Mouse (Mus musculus): Measurements from ENCODE around the gene Fndc3b.
A peak's percentile ranks its signal among the peaks of the same experiment; 100 is the strongest.

Gene Fndc3b

DNA sequence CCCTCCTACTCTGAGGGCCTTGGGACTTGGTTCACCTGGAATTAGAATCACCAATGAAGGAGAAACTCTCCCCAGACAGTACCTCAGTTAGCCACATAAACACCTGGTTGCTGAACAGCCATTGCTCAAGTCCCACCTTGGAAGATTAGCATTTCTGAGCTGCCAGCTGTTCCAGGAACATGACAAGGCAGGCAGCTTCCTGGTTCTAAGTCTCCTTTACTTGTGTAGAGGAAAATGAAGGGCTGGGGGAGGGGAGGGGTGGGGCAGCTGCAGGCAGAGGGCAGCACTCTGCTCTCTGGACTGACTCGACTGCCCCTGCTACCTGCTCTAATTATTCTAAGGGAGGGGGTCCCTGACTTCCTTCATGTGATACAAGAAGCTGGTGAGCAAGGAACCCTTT is 45.8 kb downstream of the Fndc3b start:
- no peak for DNase-seq

DNA sequence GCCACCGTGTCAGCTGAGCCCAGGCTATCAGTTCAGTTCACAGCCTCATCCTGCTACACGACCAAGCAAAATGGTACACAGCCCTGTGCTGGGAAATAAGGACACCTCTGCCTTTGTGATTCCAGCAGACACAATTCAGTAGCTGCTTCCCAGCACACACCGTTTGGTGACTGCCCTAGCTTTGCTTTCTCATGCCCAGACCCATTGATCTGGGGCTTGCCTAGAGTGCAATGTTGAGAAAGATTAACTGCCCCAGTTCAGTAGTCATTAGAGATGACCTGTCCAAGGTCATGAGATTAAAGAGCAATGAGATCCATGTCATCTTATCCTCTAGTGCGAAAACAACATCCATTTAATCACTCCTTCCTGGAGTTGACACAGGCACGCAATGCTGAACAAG is 47.9 kb downstream of the Fndc3b start:
- no peak for DNase-seq

DNA sequence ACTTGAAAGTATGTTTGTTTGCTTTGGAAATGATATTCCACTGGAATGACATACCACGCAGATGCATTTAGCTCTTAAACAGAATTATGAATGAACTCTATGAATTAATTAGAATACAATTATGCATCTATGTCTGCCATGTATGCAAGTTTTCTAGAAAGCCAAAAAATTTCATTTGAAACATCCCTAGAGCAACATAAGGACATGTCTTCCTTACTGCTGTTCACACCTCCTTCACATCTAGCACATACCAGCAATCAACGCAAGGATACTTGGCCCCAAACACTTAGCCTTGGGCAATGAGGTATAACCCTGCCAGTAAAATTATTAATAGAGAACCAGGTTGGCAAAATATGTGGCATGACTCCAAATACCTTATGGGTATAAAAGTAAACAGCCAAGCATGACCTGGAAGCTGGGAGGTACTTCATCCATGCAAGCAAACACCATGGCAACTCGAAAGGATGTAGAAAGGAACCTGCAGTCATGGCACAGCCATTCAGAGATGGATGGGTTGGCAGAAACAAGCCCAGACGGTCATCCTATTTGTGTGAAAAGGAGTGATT is 52.8 kb downstream of the Fndc3b start:
- peak; percentile 44 for DNase-seq

DNA sequence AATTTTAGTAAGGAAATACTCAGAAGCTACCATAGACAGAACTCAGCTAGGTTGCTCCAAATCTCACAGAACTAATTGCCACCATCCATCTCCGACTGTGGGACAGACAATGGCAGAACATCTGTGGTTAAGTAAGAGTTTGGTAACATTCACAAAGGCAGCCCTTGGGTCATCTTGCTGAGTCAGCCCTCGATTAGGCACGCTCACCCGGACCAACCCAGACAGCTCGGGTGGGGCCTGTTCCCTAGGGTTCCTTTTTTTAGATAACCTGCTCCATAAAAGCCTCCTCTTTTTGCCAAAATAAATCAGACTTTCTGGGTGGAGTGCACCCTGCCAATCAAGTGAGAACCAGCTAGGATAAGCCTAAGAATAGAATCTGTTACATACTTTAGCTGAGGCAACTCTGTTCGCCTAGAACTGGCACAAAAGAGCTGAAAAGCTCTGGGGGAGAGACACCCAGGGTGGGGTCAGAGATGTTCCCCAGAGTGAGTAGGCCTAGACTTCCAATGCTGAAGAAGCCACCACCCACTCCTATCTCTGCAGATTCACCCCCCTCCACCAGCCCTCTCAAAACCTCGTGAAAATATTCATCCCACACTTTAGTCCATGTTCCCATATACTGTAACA is 54.2 kb downstream of the Fndc3b start:
- DNase-seq: peak; percentile 28

DNA sequence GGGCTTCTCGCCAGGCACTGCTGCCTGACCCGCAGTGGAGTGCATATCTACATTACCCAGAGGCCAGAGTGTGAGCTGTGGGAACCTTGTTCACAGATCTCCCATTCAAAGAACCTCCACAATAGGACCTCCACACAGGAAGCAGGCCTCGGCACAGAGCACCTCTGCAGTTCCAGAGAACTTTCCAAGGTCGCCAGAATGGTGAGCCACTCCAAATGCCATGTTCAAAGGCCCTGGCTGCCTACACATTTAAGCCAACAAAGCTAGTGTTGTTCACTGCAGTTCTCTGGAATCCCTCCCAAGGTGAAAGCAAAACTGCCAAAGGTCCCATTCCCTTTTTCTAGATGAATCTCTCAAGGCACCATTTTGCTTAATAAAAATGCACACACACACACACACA is 55.4 kb downstream of the Fndc3b start:
- no peak for DNase-seq

DNA sequence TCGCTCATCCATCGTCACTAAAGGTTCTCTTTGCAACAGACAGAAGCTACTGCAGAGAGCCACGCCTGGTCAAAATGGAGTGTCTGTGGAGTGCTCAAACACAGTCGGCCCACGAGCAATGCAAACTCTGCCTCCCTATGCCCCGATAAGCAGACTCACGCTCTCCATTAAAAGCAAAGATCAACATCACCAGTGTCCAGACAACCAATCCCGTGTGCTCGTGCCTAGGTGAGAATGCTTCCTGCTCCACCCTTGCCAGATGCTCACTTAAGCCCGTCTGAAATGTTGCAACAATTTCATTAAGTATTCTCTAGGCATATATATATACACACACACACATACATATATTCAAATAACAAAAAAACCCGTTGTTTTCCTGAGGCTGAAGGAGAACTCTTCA is 56.1 kb downstream of the Fndc3b start:
- DNase-seq: no peak

DNA sequence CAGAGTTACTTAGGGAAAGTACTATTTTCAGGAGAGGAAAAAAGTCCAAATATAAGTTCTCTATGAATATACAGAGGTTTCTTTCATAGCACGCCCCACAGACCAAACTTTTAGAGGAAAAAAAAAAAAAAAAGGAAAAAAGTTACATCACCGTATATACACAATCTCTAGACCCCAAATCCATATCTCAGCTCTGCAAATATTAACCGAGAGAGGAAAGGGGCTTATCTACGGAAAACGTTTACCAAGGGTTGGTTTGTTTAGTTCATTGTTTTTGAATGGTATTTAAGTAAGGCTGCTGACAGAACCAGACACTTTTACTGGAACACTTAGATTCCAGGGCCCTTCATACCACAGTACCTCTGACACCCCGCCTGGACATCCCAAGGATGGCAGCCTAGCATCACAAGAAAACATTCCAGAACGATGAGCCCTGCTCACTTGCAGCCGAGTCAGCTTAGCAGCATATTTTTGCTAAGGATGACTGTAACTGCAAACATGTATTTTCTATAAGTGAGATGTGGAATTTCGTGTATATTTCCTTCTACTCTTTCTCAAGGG is 58.6 kb downstream of the Fndc3b start:
- no peak for DNase-seq

DNA sequence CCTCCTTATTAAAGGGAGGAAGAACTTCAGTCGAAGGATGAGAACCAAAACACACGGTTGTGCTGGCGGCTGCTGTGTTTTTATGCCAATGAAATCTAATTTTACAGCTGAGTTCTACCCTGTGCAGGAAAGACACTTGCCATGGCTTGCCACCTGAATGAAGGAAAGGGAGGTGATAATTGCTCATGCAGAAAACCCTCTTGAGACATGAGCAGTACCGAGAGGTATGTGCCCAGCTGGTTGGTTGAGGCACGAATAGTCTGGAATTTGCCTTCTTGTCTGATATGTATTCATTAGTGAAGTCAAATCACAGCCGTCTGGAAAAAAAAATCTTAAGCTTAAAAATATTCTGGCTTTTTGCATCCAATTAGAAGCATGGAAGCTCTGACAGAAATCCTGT is 59.4 kb downstream of the Fndc3b start:
- DNase-seq: no peak

DNA sequence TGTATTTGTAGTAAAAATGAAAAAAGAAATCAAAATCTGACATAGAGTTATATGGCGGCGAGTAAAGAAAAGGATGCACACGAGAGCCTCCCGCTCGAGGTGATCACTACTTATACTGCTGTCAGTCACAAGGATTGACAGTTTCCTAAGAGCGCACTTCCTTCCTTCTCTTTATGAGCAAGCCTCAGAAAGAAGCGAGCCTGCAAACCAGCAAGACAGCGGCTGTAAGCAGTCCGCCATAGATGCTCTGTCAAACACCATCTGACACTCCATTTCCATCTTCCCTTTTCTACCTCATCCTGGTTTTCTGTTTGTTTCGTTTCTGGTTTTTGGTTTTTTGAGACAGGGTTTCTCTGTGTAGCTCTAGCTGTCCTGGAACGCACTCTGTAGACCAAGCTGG is 61.0 kb downstream of the Fndc3b start:
- no peak for DNase-seq

DNA sequence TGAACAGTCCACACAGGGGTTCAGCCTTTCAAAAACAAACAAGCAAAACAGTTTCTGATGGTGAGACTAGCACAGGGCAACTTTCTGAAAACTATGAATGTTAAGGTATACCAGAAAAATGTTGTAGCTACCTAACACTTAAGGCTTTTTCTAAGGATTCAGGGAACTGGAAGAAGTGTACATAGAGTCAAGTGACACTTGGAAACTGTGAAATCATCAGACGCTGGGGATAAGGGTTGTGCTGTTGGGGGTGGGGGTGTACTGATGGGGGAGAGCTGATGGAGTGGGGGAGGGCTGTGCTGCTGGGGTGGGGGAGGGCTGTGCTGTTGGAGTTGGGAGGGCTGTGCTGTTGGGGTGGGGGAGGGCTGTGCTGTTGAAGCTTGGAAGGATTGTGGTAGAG is 61.8 kb downstream of the Fndc3b start:
- no peak for DNase-seq

DNA sequence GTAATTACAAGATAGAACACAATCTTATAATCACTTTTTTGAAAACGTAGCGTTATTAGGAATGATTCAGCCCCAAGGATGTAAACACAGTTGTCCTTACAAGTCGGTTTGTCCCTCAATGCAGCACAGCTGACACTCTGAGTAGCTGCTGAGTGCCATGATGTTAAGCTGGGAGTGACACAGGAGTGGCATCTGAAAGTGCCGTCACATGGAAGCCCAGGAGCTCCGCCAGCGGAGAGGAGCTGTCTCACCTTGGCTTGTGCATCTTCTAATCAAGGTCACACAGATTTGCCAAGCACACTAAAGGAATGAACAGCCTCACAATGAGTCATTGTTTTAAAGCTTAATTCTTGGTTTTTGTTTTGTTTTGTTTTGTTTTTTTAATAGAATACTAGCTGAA is 68.7 kb downstream of the Fndc3b start:
- DNase-seq: no peak

DNA sequence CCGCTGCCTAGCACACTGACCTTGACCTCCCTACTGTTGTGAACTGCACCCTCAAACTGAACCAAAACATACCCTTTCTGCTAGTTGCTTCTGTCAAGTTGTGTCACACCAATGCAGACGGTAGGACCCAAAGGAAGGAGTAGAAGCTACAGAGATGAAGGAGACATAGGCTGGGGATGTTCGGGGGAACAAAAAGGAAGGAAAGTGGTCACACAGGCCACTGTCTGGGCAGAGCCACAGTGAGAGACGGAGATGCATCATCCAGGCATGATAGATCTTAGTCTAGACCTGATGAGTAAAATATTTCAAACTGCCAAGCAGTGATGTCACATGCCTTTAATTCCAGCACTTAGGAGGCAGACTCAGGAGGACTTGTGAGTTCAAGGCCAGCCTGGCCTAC is 71.4 kb downstream of the Fndc3b start:
- DNase-seq: no peak

DNA sequence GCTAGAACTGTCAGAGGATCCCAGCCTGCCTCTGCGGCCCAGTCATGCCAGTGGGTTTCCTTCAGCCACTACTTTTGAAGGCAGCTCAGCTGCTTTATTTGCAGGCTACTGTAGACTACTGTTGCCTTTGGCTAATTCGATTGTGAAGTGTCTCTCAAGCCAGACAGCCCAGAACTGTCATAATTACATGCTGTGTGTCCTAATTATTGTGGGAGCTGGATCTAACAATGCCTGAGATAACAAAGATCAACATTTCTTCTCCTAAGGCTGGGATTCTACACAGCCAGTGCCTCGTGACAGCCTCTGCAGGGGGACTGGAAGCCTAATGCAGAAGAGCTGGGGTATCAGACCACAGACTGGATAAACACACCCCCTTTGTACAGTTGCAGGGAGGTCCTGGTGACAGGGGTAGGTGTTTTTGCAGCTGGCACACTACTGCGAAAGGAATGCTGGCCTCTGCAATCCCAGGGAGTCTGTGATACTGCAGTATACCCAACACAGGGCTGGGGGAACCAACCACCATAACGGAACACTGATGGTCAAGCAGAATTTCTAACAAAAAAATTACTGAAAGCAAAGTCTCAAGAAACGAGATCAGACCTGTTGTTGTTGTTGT is 74.0 kb downstream of the Fndc3b start:
- DNase-seq: no peak

DNA sequence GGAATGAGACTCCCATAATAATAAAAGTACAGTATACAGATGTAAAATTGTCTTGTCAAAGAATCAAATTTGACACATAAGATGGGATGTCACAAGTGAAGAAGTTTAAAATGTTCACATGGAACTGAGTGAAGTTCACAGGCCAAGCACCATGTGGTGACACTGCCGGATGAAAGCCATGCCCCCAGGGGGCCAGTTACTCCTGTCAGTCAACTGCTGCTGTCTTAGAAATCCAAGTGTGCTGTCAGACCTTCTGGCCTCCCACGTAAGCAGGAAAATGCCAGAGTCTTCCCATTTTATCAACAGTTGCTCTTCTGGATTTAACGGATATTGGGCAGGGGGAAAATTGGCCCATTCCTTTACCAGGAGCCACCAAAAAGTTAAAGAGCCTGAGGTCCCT is 75.3 kb downstream of the Fndc3b start:
- DNase-seq: no peak

DNA sequence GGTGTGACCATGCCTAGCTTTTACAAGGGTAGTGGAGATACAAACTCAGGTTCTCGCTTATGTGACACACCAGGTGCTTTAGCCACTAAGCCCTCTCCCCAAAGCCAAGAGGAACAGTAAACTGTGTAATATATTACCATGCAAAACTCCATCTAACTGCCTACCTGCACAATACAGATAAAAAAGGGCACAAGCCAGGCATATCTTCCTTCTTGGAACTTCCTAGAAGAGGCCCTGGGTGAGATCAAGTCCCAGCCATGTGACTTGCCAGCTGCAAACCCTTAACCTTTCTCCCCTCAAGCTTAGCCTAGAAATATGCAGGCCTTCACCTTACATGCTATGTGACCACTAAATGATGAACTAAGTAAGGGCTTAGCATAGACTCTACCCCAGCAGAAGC is 78.2 kb downstream of the Fndc3b start:
- no peak for DNase-seq

DNA sequence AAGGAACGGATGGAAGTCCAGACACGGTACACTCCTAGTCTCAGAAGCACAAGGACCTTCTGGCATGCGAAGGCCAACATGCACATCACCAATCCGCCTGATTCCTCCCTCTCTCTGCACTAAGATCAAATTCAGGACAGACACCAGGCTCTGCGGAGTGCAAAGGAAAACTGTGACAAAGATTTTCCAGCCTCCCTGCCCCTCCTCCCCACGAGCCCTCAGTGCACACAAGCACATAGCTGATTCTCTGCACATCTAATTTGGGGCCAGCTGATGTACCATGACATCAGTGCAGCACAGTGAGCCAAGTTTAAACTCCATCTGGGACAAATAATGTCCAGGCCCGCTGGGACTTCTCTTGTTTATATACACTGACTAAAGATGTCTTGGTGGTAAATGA is 80.0 kb downstream of the Fndc3b start:
- DNase-seq: peak; percentile 57

DNA sequence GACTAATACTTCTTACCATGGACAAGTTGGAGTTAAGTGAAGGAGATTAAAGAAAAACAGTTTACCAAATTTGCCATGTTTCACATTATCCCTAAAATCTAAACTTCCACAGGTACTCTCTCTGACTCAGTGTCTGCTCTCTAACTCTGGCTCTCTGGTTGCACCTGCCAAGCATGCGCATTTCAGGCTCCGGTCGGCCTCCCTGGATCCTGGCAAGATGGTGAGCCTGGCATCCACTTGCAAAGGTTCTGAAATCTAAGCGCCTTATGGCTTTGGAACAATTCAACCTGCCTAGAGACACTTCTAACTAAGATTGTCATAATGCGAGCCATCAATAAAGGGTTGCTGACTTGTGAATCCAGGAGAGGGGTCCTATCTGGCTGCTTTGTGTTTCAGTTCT is 81.4 kb downstream of the Fndc3b start:
- no peak for DNase-seq

DNA sequence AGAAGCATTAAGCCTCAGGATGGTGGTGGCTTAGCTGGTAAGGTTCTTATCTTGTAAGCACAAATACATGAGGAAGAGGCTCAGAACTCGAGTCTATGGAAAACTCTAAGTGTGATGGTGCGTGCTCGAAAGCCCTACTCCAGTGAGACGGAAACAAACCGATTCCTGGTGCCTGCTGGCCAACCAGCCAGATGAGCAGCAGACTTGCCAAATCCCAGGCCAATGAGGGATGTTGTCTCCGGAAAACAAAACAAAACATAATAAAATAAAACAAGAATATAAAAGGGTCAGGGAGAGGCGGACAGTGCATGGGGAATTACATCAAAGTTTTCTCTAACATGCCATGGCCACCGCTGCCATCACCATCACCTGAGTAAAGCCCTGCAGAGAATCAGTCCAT is 84.8 kb downstream of the Fndc3b start:
- DNase-seq: no peak

DNA sequence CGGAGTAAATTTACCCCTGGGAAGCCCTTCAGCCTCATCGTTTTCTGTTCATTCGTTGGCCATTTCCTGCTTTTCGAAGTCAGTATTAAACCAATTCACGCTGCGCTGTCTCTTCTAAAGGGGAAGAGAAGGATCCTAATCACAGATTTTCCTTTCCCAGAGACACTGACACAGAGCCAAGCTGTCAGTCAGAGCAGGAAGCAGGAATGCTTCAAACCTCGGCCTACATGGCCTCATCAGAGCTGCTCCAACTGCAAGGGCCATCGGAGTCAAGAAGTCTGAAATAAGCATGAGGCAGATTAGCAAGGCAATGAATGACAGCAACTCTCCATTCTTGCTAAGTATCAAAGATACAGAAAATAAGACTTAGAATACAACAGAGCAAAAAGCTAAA is 85.5 kb downstream of the Fndc3b start:
- DNase-seq: no peak

DNA sequence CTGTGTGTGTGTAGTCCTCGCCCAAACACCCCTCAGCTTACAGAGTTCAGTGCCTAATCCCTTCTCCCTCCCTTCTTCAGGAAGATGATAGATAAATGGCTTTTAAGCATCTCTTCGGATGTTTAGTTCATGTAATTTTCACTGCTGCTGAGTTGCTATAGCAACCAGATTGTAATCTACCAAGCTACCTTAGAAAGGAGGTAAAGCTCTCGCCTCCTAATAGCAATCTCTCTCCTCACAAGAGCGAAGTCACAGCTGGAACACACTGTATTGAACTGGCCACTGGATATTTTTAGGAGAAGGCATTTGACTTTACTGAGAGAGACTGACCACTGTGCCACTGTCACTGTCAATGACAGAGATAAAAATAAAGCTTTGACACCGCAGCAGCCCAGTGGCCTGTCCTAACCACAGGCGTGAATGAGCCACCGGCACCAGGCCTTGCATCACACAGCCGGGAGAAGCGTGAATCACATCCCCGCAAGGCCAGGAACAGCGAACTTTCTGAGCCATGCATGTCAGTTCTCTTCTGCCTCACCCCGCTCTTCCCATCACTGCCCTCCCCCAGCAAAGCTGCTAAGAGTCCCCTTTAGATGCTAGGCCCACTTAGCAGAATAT is 86.0 kb downstream of the Fndc3b start:
- no peak for DNase-seq

DNA sequence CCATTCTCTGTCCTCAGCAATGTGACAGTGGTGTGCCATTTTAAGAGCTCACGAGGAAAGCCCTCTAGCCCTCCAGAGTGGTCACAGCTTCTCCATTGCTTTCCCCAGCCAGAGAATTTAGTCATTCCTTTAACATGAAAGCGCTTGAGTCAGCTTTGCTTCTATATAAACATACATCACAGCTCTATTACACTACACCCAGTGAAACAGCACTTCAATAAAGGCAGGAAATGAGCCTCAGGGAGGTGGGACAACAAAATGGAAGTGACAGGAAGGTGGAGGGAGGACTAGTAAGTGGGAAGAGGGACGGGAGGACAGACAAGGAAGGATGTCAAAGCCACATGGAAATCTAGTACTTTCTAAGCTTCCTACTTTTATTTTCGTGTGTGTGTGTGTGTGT is 88.7 kb downstream of the Fndc3b start:
- DNase-seq: no peak

DNA sequence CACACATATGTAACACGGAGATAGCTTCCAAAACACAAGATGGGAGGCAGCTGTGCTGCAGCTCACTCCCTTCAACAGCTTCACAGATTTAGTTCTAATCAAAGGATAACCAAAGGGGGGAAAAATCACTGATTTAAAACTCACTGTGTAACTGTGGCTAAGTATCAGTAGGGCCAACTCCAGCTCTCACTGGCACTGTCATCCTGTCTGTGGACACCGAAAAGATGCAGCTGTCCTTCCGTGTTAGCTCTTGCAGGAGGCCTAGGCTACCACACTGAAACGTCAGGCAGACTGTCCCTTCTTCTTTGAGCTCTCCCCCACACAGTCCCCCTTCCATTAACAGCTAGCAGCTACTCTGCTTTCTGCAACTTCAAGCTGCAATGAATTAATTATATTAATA is 89.9 kb downstream of the Fndc3b start:
- DNase-seq: no peak

DNA sequence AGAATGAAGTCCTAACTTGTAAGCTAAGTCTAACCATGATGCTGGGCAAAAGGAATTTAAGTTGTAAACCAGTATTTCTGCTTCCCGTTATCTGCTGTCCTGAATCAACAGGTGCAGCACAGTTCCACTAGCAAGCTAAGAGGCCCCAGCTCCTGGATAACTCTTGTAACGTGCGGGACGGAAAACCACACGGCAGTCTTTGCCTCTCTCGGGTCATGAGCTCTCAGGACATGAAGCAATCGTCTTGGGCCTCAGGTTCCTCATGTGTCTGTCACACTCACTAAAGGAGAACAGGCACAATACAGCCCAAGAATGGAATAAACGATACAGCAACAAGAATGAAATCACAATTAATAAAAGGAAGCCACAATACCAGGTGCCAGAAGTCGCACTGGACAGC is 93.4 kb downstream of the Fndc3b start:
- no peak for DNase-seq

DNA sequence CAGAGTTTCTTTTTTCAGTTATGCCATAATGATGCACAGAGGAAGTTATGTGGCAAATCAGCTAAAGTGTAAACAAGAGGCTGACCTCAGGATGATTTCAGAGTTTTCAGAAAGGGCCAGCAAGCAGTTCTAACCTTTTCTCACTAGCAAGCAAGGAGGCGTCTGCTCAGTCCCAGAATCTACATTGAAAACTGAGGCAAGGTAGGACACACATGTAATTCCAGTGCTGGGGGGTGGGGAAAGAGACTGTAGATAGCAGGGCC is 93.9 kb downstream of the Fndc3b start:
- DNase-seq: no peak

Data from kidney, postnatal 14 days (tissue).